Mouse (Mus musculus): ENCODE results near the gene Foxj2. TPM values are rescaled to one million over a fixed set of nuclear protein-coding genes. Genes with fewer than 3 reads are reported as not detected.

The Foxj2 gene
- total and polyA plus RNA-seq, 2 experiments: 1.7 to 3.3 TPM

DNA sequence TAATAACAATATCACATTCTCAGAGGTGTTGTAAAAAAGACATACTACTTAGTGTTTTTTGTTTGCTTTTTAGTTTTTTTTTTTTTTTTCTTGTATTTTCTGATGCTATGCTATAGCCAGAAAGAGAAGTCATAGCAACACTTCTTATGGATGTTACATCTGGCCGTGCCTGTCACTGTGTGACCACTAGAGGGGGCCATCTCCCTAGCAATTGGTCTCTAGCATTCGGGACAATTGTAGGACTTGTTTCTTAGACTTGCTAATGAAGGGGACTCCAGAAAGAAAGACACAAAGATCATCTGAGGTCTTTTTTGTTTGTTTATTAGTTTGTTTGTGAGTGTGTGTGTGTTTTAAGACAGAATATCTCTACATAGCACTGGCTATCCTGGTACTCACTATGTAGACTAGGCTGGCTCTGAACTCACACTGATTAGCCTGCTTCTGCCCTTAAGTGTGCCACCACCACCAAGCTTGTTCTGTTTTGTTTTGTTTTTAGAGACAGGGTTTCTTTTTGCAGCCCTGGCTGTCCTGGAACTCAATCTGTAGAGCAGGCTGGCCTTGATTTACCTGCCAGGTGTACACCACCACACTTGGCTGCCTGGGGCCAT is 72.8 kb downstream of the Foxj2 start:
- no peaks in the 10 kb centered on the region for H3K4me1 ChIP-seq (ENCODE audit: control insufficient read depth, insufficient read depth, low read length)
- no peak overlapping the region for H3K27ac ChIP-seq (replicated peaks; ENCODE audit: insufficient read depth, low read depth, low read length)
- no peaks in the 10 kb centered on the region for H3K79me2 ChIP-seq (ENCODE audit: control insufficient read depth, insufficient read depth, low read length)
- WGBS: 15% methylated on average over 2 of the region's 2 CpGs
- H3K27me3 ChIP-seq (ENCODE audit: control insufficient read depth, insufficient read depth, low read length): no peaks in the 10 kb centered on the region
- H3K4me3 ChIP-seq (ENCODE audit: insufficient read depth, low read depth, low read length): no peak overlapping the region
- H3K36me3 ChIP-seq (ENCODE audit: control insufficient read depth, insufficient read depth, low read length): peaks cover 37% of the 10 kb centered on the region
- TF ChIP-seq POLR2A (IDR thresholded peaks at IDR 0.05; ENCODE audit: extremely low read depth, insufficient read depth, low read length): no peak
- peak; percentile 68; the same call in 1 of the 2 replicates for TF ChIP-seq CTCF (IDR thresholded peaks at IDR 0.05; ENCODE audit: low read depth, low read length)
- peak; percentile 49 for DNase-seq (ENCODE audit: extremely low read depth, low read depth, low spot score)
- H3K9ac ChIP-seq (ENCODE audit: low read depth, low read length): no peak overlapping the region

Other genes with a start within 250 kb of the Foxj2 start
- gene Apobec1, start 217.5 kb upstream of the Foxj2 start, total RNA-seq (2014; rRNA removed): 17.3 and 21.9 TPM in 2 replicates
- 16.3 and 18.2 TPM in 2 replicates for gene Apobec1, start 217.5 kb upstream of the Foxj2 start, polyA plus RNA-seq (2012; rRNA removed)
- gene Gdf3, start 209.8 kb upstream of the Foxj2 start, total RNA-seq (2014; rRNA removed): not detected in 2 replicates
- gene Gdf3, start 209.8 kb upstream of the Foxj2 start, polyA plus RNA-seq (2012; rRNA removed): 0.05 TPM in 1 of 2 replicates, not detected in the other
- gene Dppa3, start 193.5 kb upstream of the Foxj2 start, total RNA-seq (2014; rRNA removed): not detected in 2 replicates
- gene Dppa3, start 193.5 kb upstream of the Foxj2 start, polyA plus RNA-seq (2012; rRNA removed): not detected in 2 replicates
- gene Nanog, start 112.4 kb upstream of the Foxj2 start, total RNA-seq (2014; rRNA removed): not detected in 2 replicates
- not detected in 2 replicates for gene Nanog, start 112.4 kb upstream of the Foxj2 start, polyA plus RNA-seq (2012; rRNA removed)
- 0.28 and 0.40 TPM in 2 replicates for gene Slc2a3, start 18.3 kb upstream of the Foxj2 start, total RNA-seq (2014; rRNA removed)
- gene Slc2a3, start 18.3 kb upstream of the Foxj2 start, polyA plus RNA-seq (2012; rRNA removed): 0.22 and 0.66 TPM in 2 replicates
- gene C3ar1, start 36.2 kb downstream of the Foxj2 start, total RNA-seq (2014; rRNA removed): 1.5 and 1.6 TPM in 2 replicates
- gene C3ar1, start 36.2 kb downstream of the Foxj2 start, polyA plus RNA-seq (2012; rRNA removed): 0.66 and 0.99 TPM in 2 replicates
- 22.1 and 26.5 TPM in 2 replicates for gene Necap1, start 54.6 kb downstream of the Foxj2 start, total RNA-seq (2014; rRNA removed)
- 18.8 and 19.4 TPM in 2 replicates for gene Necap1, start 54.6 kb downstream of the Foxj2 start, polyA plus RNA-seq (2012; rRNA removed)
- 1.7 and 1.8 TPM in 2 replicates for gene Clec4a1, start 101.9 kb downstream of the Foxj2 start, total RNA-seq (2014; rRNA removed)
- gene Clec4a1, start 101.9 kb downstream of the Foxj2 start, polyA plus RNA-seq (2012; rRNA removed): 0.52 and 1.1 TPM in 2 replicates
- 5.4 and 5.5 TPM in 2 replicates for gene Clec4a3, start 132.6 kb downstream of the Foxj2 start, total RNA-seq (2014; rRNA removed)
- gene Clec4a3, start 132.6 kb downstream of the Foxj2 start, polyA plus RNA-seq (2012; rRNA removed): 0.49 and 0.70 TPM in 2 replicates
- gene Clec4a4, start 170.5 kb downstream of the Foxj2 start, total RNA-seq (2014; rRNA removed): not detected in 2 replicates
- gene Clec4a4, start 170.5 kb downstream of the Foxj2 start, polyA plus RNA-seq (2012; rRNA removed): not detected in 2 replicates
- 0.54 and 0.65 TPM in 2 replicates for gene Clec4b1, start 230.0 kb downstream of the Foxj2 start, total RNA-seq (2014; rRNA removed)
- 0.27 TPM in 1 of 2 replicates, not detected in the other for gene Clec4b1, start 230.0 kb downstream of the Foxj2 start, polyA plus RNA-seq (2012; rRNA removed)